Mouse (Mus musculus): ENCODE data around the gene Cdc25b.

Cdc25b gene

DNA sequence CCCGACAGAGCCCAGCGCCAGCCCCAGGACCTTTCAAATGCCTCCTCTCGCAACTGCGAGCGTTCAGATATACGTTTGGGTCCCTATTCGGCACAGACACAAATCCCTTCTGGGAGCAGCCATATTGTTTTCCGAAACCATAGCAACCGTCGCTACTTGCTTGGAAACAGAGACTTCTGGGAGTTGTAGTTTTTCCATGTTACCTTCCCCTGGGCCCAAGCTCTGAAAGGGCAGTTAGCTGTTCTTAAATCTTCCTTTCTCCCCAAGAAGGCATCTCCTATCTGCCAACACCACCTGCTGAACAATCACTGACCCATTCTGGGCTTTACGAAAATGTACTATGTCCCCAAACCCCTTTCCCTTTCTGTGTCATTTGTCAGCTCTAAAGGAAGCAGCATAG, 12.0 kb upstream of the Cdc25b start:
- TF ChIP-seq GATA4 (IDR thresholded peaks at IDR 0.05; ENCODE audit: insufficient replicate concordance, low read length), result no peak

DNA sequence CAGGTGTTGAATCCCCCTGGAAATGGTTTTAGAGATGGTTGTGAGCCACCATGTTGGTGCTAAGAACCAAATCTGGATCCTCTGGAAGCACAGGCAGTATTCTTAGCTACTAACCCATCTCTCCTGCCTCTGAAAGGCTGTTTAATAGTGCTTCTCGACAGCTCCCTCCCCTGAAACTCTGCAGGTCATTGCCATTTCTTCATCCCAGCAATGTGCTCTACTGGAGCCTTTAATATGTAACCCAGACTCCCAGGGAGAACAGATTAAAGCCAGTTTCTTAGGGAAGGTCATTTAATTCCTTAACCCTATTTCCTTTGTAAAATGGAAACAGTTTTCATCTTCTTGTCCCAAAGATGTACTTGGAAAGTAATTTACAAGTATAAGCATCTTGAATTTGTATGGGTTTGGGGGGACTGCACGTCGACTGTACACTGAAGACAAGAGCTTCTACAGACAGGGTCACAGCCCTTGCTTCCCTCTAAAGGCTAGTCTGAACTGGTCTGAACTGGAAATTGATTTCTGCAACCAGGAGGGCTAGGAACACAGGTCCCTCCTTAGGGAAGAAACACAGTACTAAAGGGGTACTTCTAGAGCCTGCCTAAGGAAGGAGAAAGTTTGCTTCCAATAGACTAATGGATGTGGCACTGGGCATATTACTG, 11.3 kb upstream of the Cdc25b start:
- no peak for TF ChIP-seq GATA4 (IDR thresholded peaks at IDR 0.05; ENCODE audit: insufficient replicate concordance, low read length)

DNA sequence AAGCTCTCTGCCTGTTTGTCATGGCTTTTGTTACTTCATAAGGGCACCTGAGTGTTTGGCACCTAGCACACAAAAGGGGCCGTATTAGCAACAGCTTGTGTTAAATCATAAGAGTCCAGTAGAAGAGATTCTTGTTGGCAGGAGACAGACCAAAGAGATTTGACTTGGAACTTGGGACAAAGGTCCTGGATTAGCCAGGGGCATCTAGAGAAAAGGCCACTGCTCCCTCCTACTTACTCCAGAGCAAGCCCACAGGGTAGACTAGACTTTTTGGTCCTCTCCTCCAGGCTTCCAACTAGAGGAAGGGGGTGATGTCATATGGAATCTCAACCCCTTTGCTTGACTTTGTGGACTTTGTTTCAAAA, 10.8 kb upstream of the Cdc25b start:
- no peak for TF ChIP-seq GATA4 (IDR thresholded peaks at IDR 0.05; ENCODE audit: insufficient replicate concordance, low read length)

- no peak for TF ChIP-seq GATA4 (IDR thresholded peaks at IDR 0.05; ENCODE audit: insufficient replicate concordance, low read length)
Measured at GRCm38 (mm10) chr2:131176491-131176890, 10.3 kb upstream of the Cdc25b start.

- no peak for TF ChIP-seq GATA4 (IDR thresholded peaks at IDR 0.05; ENCODE audit: insufficient replicate concordance, low read length)
Measured at GRCm38 (mm10) chr2:131177932-131178331, 8.8 kb upstream of the Cdc25b start.

- TF ChIP-seq GATA4 (IDR thresholded peaks at IDR 0.05; ENCODE audit: insufficient replicate concordance, low read length), result no peak
Measured at GRCm38 (mm10) chr2:131178828-131179245, 7.9 kb upstream of the Cdc25b start.

- no peak for TF ChIP-seq GATA4 (IDR thresholded peaks at IDR 0.05; ENCODE audit: insufficient replicate concordance, low read length)
Measured at GRCm38 (mm10) chr2:131179246-131179886, 7.4 kb upstream of the Cdc25b start.

DNA sequence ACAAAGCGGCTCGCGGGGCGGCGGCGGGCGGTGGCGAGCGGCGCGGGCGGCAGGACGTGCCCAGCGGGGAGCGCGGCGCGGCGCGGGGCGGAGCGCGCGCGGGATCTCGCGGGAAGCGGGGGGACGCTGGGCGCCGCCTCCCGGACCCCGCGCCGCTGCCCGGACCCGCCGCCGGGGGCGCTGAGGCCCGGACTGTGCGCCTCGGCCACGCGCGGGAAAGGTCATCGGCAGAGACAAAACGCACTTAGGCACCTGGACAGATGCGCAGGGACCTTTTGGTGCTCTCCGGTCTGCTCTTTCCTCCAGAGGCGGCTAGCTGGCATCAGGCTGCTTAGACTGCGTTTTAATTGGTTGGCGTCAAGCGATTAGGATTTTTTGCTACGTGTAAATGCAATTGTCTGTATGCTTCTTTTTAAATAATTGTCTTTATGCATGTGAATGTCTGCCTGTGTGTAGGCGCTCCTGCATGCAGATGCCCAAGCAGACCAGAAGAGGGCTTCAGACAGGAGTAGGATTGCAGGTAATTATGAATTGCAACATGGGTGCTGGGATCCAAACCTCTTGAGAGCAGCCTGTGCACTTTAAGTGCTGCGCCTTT, 6.7 kb upstream of the Cdc25b start, which contains the start of gene Cenpb:
Cenpb (minus strand) TSS at position 78 of the 598 bp plus-strand sequence.
- TF ChIP-seq GATA4 (IDR thresholded peaks at IDR 0.05; ENCODE audit: insufficient replicate concordance, low read length), result no peak

GRCm38 (mm10) chr2:131186343-131186742, 406 bp upstream of the Cdc25b start:
- TF ChIP-seq GATA4 (IDR thresholded peaks at IDR 0.05; ENCODE audit: insufficient replicate concordance, low read length), result no peak

GRCm38 (mm10) chr2:131187602-131187922, 813 bp downstream of the Cdc25b start:
- no peak for TF ChIP-seq GATA4 (IDR thresholded peaks at IDR 0.05; ENCODE audit: insufficient replicate concordance, low read length)

- no peak for TF ChIP-seq GATA4 (IDR thresholded peaks at IDR 0.05; ENCODE audit: insufficient replicate concordance, low read length)
Measured at GRCm38 (mm10) chr2:131188311-131188710, 1.6 kb downstream of the Cdc25b start.

DNA sequence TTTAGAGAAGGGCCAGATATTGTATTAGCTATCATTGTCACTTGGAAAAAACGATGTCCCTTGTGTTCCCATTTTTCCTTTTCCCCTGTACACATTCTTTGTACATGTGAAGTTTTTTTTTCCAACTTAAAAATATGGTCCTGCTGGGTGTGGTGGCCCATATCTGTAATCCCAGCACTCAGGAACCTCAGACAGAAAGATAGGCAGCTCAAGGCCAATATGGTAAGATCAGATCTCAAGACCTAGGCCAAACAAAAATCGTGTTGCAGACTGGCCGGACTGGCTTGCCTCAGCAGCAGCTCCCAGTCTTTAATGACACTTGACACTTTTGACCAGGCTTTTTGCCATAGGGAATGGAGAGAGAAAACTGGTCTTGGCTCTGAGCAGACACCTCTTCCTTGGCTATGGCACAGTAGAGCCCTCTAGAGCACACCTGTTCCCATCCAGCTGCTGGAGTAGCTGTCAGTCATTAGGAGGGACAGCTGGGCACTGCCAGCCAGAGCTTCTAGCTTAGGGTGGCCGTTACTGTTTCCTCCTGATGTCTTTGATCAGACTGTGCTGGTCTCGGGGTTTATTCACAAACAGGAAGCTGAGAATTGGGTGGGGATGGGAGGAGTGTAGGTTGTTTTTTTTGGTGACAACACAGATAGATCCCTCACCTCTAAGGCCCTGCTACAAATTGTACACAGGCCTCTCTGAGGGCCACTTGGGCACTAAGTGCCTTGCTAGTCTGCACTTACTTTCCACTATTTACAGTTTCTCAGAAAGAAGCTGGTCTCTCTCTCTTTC, 3.0 kb downstream of the Cdc25b start:
- no peak for TF ChIP-seq GATA4 (IDR thresholded peaks at IDR 0.05; ENCODE audit: insufficient replicate concordance, low read length)

GRCm38 (mm10) chr2:131190344-131191004, 3.7 kb downstream of the Cdc25b start:
- TF ChIP-seq GATA4 (IDR thresholded peaks at IDR 0.05; ENCODE audit: insufficient replicate concordance, low read length), result no peak

DNA sequence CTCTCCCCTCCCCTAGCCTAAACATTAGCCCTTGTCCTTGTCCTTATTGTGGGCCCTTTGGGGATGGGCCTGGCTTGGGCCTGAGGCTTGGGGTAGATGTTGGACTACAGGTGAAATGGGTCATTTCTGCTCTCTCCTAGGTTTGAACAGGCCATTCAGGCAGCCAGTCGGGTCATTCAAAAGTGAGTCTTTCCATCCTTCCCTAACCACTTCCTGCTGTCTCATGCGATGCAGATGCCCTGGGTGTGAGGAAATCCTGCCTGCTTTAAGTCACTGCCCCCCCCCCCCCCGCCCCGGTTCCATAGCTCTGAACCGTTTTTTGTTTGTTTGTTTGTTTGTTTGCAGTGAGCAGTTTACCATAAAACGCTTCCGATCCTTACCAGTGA, 4.2 kb downstream of the Cdc25b start:
- TF ChIP-seq GATA4 (IDR thresholded peaks at IDR 0.05; ENCODE audit: insufficient replicate concordance, low read length), result no peak

DNA sequence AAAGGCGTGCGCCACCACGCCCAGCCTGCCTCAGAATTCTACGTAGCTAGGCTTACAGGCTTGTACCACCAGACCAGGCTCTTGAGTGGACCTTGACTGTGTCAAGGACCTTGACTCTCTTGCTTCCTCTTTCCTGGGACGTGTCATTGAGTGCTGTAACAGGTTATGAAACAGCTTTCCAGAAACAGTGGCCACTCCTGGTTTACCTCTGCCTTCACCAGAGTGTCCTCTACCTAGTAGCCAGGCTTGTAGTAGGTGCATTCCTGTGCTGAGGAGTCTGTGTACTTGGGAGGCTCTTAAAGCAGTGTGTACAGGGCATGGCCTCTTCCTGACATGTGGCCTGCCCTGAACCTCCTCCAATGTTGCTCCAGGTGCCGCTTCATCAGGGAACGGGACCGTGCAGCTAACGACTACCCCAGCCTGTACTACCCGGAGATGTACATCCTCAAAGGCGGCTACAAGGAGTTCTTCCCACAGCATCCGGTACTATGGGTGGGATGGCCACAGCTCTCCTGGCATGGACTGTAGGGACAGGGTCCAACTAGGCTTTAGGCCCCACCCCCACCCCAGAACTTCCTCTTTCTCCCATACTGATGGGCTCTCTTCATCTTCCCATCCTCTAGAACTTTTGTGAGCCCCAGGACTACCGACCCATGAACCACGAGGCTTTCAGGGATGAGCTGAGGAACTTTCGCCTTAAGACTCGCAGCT, 10.0 kb downstream of the Cdc25b start:
- no peak for TF ChIP-seq GATA4 (IDR thresholded peaks at IDR 0.05; ENCODE audit: insufficient replicate concordance, low read length)

All from liver, adult (tissue).